Mouse (Mus musculus) ovary, postnatal 10 days (tissue): ENCODE results near the gene Rps15.
A peak's percentile ranks its signal among the peaks of the same experiment; 100 is the strongest.
"Not testable (repeated sequence)": the region's sequence is repeated elsewhere in the genome, so short reads cannot be mapped to it uniquely, and the experiment has no call there.

Experiments
- DNase-seq: peaks from one replicate; pipeline ENCODE4 v3.0.0; 2022; ENCODE audit warnings: low spot score

The Rps15 gene

GRCm38 (mm10) chr10:80292251-80293146 lies at the start of gene Rps15:
Rps15 (plus strand) TSS chr10:80292453.
- DNase-seq = peak; percentile 85

GRCm38 (mm10) chr10:80242607-80243006 lies 49.6 kb upstream of the Rps15 start:
- DNase-seq = no peak

- no peak for DNase-seq
Observed at GRCm38 (mm10) chr10:80244791-80245399, 47.4 kb upstream of the Rps15 start.

GRCm38 (mm10) chr10:80245600-80245999 lies 46.7 kb upstream of the Rps15 start:
- peak; percentile 45 for DNase-seq

- DNase-seq = no peak
Observed at GRCm38 (mm10) chr10:80247849-80248248, 44.4 kb upstream of the Rps15 start.

GRCm38 (mm10) chr10:80248437-80248836 lies 43.8 kb upstream of the Rps15 start:
- not testable (repeated sequence) for DNase-seq

- peak; percentile 94 for DNase-seq
Observed at GRCm38 (mm10) chr10:80248971-80249640, 43.1 kb upstream of the Rps15 start, which contains the start of gene Ndufs7. Ndufs7 (plus strand) TSS chr10:80249121.

- DNase-seq = no peak
Observed at GRCm38 (mm10) chr10:80250059-80250458, 42.2 kb upstream of the Rps15 start.

- no peak for DNase-seq
Observed at GRCm38 (mm10) chr10:80250573-80250972, 41.7 kb upstream of the Rps15 start.

- DNase-seq = no peak
Observed at GRCm38 (mm10) chr10:80252011-80252410, 40.2 kb upstream of the Rps15 start.

- no peak for DNase-seq
Observed at GRCm38 (mm10) chr10:80252493-80253274, 39.6 kb upstream of the Rps15 start.

- DNase-seq = no peak
Observed at GRCm38 (mm10) chr10:80253551-80253950, 38.7 kb upstream of the Rps15 start.

- no peak for DNase-seq
Observed at GRCm38 (mm10) chr10:80254331-80255297, 37.6 kb upstream of the Rps15 start.

GRCm38 (mm10) chr10:80255881-80256535 lies 36.2 kb upstream of the Rps15 start:
- no peak for DNase-seq

- DNase-seq = no peak
Observed at GRCm38 (mm10) chr10:80257936-80258335, 34.3 kb upstream of the Rps15 start.

GRCm38 (mm10) chr10:80258752-80259462 lies 33.3 kb upstream of the Rps15 start:
- DNase-seq = no peak

- DNase-seq = no peak
Observed at GRCm38 (mm10) chr10:80259463-80259805, 32.8 kb upstream of the Rps15 start.

GRCm38 (mm10) chr10:80259861-80260641 lies 32.2 kb upstream of the Rps15 start:
- DNase-seq = no peak
